Mouse (Mus musculus): ENCODE measurements around the gene Myo10. TPM values are rescaled to one million over a fixed set of nuclear protein-coding genes. Genes with fewer than 3 reads are reported as not detected.

Myo10 gene
- polyA plus RNA-seq, 1 experiment from 2014 or later = 28.8 TPM

- H3K4me1 ChIP-seq (ENCODE audit: control insufficient read depth, insufficient read depth, low read length) = no peaks in the 10 kb centered on the region
- H3K4me3 ChIP-seq (ENCODE audit: low read depth, low read length) = no peak overlapping the region
- no peaks in the 10 kb centered on the region for H3K9me3 ChIP-seq (replicated peaks; ENCODE audit: control insufficient read depth, low read length, poor library complexity, severe bottlenecking)
- ATAC-seq = no peak
- H3K36me3 ChIP-seq (ENCODE audit: control insufficient read depth, insufficient read depth, low read length) = no peaks in the 10 kb centered on the region
- H3K27ac ChIP-seq (ENCODE audit: low read length) = no peak overlapping the region
- H3K4me2 ChIP-seq (ENCODE audit: low read length) = no peak overlapping the region
- no peaks in the 10 kb centered on the region for H3K27me3 ChIP-seq (ENCODE audit: control insufficient read depth, insufficient read depth, low read depth, low read length)
- H3K9ac ChIP-seq (ENCODE audit: low read depth, low read length) = no peak overlapping the region
- WGBS = 75% methylated on average over 3 of the region's 3 CpGs
Observed at GRCm38 (mm10) chr15:25586828-25587227, 35.5 kb upstream of the Myo10 start.

GRCm38 (mm10) chr15:25587943-25588342 is 34.4 kb upstream of the Myo10 start:
- Histone ChIP-seq H3K36me3 (ENCODE audit: control insufficient read depth, insufficient read depth, low read length) (no peaks in the 10 kb centered on the region), H3K4me1 (ENCODE audit: control insufficient read depth, insufficient read depth, low read length) (no peaks in the 10 kb centered on the region), H3K27ac (ENCODE audit: low read length) (no peak overlapping the region), H3K4me2 (ENCODE audit: low read length) (no peak overlapping the region), H3K4me3 (ENCODE audit: low read depth, low read length) (no peak overlapping the region), H3K9ac (ENCODE audit: low read depth, low read length) (no peak overlapping the region), H3K9me3 (replicated peaks; ENCODE audit: control insufficient read depth, low read length, poor library complexity, severe bottlenecking) (no peaks in the 10 kb centered on the region), H3K27me3 (ENCODE audit: control insufficient read depth, insufficient read depth, low read depth, low read length) (no peaks in the 10 kb centered on the region)
- ATAC-seq = no peak
- WGBS = 62% methylated on average over 8 of the region's 8 CpGs

- no peaks in the 10 kb centered on the region for H3K36me3 ChIP-seq (ENCODE audit: control insufficient read depth, insufficient read depth, low read length)
- H3K9me3 ChIP-seq (replicated peaks; ENCODE audit: control insufficient read depth, low read length, poor library complexity, severe bottlenecking) = no peaks in the 10 kb centered on the region
- no peak for ATAC-seq
- 87% methylated on average over 11 of the region's 11 CpGs for WGBS
- no peaks in the 10 kb centered on the region for H3K27me3 ChIP-seq (ENCODE audit: control insufficient read depth, insufficient read depth, low read depth, low read length)
- no peak overlapping the region for H3K27ac ChIP-seq (ENCODE audit: low read length)
- no peak overlapping the region for H3K9ac ChIP-seq (ENCODE audit: low read depth, low read length)
- no peak overlapping the region for H3K4me2 ChIP-seq (ENCODE audit: low read length)
- H3K4me3 ChIP-seq (ENCODE audit: low read depth, low read length) = no peak overlapping the region
- H3K4me1 ChIP-seq (ENCODE audit: control insufficient read depth, insufficient read depth, low read length) = no peaks in the 10 kb centered on the region
Observed at GRCm38 (mm10) chr15:25589318-25589902, 32.9 kb upstream of the Myo10 start.

GRCm38 (mm10) chr15:25589916-25590315 is 32.4 kb upstream of the Myo10 start:
- Histone ChIP-seq H3K4me2 (ENCODE audit: low read length) (no peak overlapping the region), H3K27me3 (ENCODE audit: control insufficient read depth, insufficient read depth, low read depth, low read length) (no peaks in the 10 kb centered on the region), H3K4me1 (ENCODE audit: control insufficient read depth, insufficient read depth, low read length) (no peaks in the 10 kb centered on the region), H3K4me3 (ENCODE audit: low read depth, low read length) (no peak overlapping the region), H3K9ac (ENCODE audit: low read depth, low read length) (no peak overlapping the region), H3K36me3 (ENCODE audit: control insufficient read depth, insufficient read depth, low read length) (no peaks in the 10 kb centered on the region), H3K9me3 (replicated peaks; ENCODE audit: control insufficient read depth, low read length, poor library complexity, severe bottlenecking) (no peaks in the 10 kb centered on the region), H3K27ac (ENCODE audit: low read length) (no peak overlapping the region)
- WGBS = 78% methylated on average over 5 of the region's 5 CpGs
- no peak for ATAC-seq

- Histone ChIP-seq H3K4me1 (ENCODE audit: control insufficient read depth, insufficient read depth, low read length) (no peaks in the 10 kb centered on the region), H3K9ac (ENCODE audit: low read depth, low read length) (no peak overlapping the region), H3K4me3 (ENCODE audit: low read depth, low read length) (no peak overlapping the region), H3K36me3 (ENCODE audit: control insufficient read depth, insufficient read depth, low read length) (no peaks in the 10 kb centered on the region), H3K27ac (ENCODE audit: low read length) (no peak overlapping the region), H3K4me2 (ENCODE audit: low read length) (no peak overlapping the region), H3K27me3 (ENCODE audit: control insufficient read depth, insufficient read depth, low read depth, low read length) (no peaks in the 10 kb centered on the region), H3K9me3 (replicated peaks; ENCODE audit: control insufficient read depth, low read length, poor library complexity, severe bottlenecking) (no peaks in the 10 kb centered on the region)
- WGBS = 78% methylated on average over 7 of the region's 7 CpGs
- no peak for ATAC-seq
Observed at GRCm38 (mm10) chr15:25590891-25591290, 31.4 kb upstream of the Myo10 start.

- H3K27ac ChIP-seq (ENCODE audit: low read length) = no peak overlapping the region
- H3K4me3 ChIP-seq (ENCODE audit: low read depth, low read length) = no peak overlapping the region
- H3K9me3 ChIP-seq (replicated peaks; ENCODE audit: control insufficient read depth, low read length, poor library complexity, severe bottlenecking) = no peaks in the 10 kb centered on the region
- no peaks in the 10 kb centered on the region for H3K4me1 ChIP-seq (ENCODE audit: control insufficient read depth, insufficient read depth, low read length)
- H3K27me3 ChIP-seq (ENCODE audit: control insufficient read depth, insufficient read depth, low read depth, low read length) = no peaks in the 10 kb centered on the region
- no peak overlapping the region for H3K4me2 ChIP-seq (ENCODE audit: low read length)
- WGBS = 85% methylated on average over 4 of the region's 4 CpGs
- no peaks in the 10 kb centered on the region for H3K36me3 ChIP-seq (ENCODE audit: control insufficient read depth, insufficient read depth, low read length)
- no peak overlapping the region for H3K9ac ChIP-seq (ENCODE audit: low read depth, low read length)
- ATAC-seq = no peak
Observed at GRCm38 (mm10) chr15:25591964-25592363, 30.4 kb upstream of the Myo10 start.

GRCm38 (mm10) chr15:25593469-25594150 is 28.7 kb upstream of the Myo10 start:
- Histone ChIP-seq H3K9ac (ENCODE audit: low read depth, low read length) (no peak overlapping the region), H3K4me1 (ENCODE audit: control insufficient read depth, insufficient read depth, low read length) (no peaks in the 10 kb centered on the region), H3K4me3 (ENCODE audit: low read depth, low read length) (no peak overlapping the region), H3K27me3 (ENCODE audit: control insufficient read depth, insufficient read depth, low read depth, low read length) (no peaks in the 10 kb centered on the region), H3K9me3 (replicated peaks; ENCODE audit: control insufficient read depth, low read length, poor library complexity, severe bottlenecking) (no peaks in the 10 kb centered on the region), H3K36me3 (ENCODE audit: control insufficient read depth, insufficient read depth, low read length) (no peaks in the 10 kb centered on the region), H3K27ac (ENCODE audit: low read length) (no peak overlapping the region), H3K4me2 (ENCODE audit: low read length) (no peak overlapping the region)
- no peak for ATAC-seq
- WGBS = 20% methylated on average over 7 of the region's 7 CpGs

GRCm38 (mm10) chr15:25598313-25598712 is 24.0 kb upstream of the Myo10 start:
- 89% methylated on average over 5 of the region's 5 CpGs for WGBS
- no peak overlapping the region for H3K4me2 ChIP-seq (ENCODE audit: low read length)
- H3K27ac ChIP-seq (ENCODE audit: low read length) = no peak overlapping the region
- H3K27me3 ChIP-seq (ENCODE audit: control insufficient read depth, insufficient read depth, low read depth, low read length) = no peaks in the 10 kb centered on the region
- no peak overlapping the region for H3K4me3 ChIP-seq (ENCODE audit: low read depth, low read length)
- no peak for ATAC-seq
- H3K9ac ChIP-seq (ENCODE audit: low read depth, low read length) = no peak overlapping the region
- H3K36me3 ChIP-seq (ENCODE audit: control insufficient read depth, insufficient read depth, low read length) = no peaks in the 10 kb centered on the region
- H3K4me1 ChIP-seq (ENCODE audit: control insufficient read depth, insufficient read depth, low read length) = no peaks in the 10 kb centered on the region
- no peaks in the 10 kb centered on the region for H3K9me3 ChIP-seq (replicated peaks; ENCODE audit: control insufficient read depth, low read length, poor library complexity, severe bottlenecking)

GRCm38 (mm10) chr15:25602306-25602705 is 20.0 kb upstream of the Myo10 start:
- Histone ChIP-seq H3K9ac (ENCODE audit: low read depth, low read length) (no peak overlapping the region), H3K27me3 (ENCODE audit: control insufficient read depth, insufficient read depth, low read depth, low read length) (no peaks in the 10 kb centered on the region), H3K4me2 (ENCODE audit: low read length) (no peak overlapping the region), H3K4me1 (ENCODE audit: control insufficient read depth, insufficient read depth, low read length) (no peaks in the 10 kb centered on the region), H3K27ac (ENCODE audit: low read length) (no peak overlapping the region), H3K4me3 (ENCODE audit: low read depth, low read length) (no peak overlapping the region), H3K9me3 (replicated peaks; ENCODE audit: control insufficient read depth, low read length, poor library complexity, severe bottlenecking) (no peaks in the 10 kb centered on the region), H3K36me3 (ENCODE audit: control insufficient read depth, insufficient read depth, low read length) (no peaks in the 10 kb centered on the region)
- 83% methylated on average over 8 of the region's 8 CpGs for WGBS
- no peak for ATAC-seq

Data from midbrain, embryonic 16.5 days (tissue).